Mouse (Mus musculus): ENCODE data around the gene Trpm7. TPM values are rescaled to one million over a fixed set of nuclear protein-coding genes. Genes with fewer than 3 reads are reported as not detected.

Trpm7 gene
- polyA plus RNA-seq, 1 experiment: 83.3 TPM

GRCm38 (mm10) chr2:126865501-126866199, 10.4 kb downstream of the Trpm7 start:
- Histone ChIP-seq H3K4me1 (ENCODE audit: control insufficient read depth, insufficient read depth, low read length) (no peaks in the 10 kb centered on the region), H3K9me3 (replicated peaks; ENCODE audit: control insufficient read depth, insufficient read depth, low read length, poor library complexity, severe bottlenecking) (no peaks in the 10 kb centered on the region), H3K27me3 (ENCODE audit: control insufficient read depth, insufficient read depth, low read length, poor library complexity, severe bottlenecking) (no peaks in the 10 kb centered on the region), H3K36me3 (ENCODE audit: control insufficient read depth, insufficient read depth, low read length, poor library complexity, severe bottlenecking) (no peaks in the 10 kb centered on the region), H3K27ac (ENCODE audit: insufficient read depth, low read length) (no peak overlapping the region), H3K4me3 (ENCODE audit: low read depth, low read length) (no peak overlapping the region), H3K9ac (ENCODE audit: low read depth, poor library complexity, severe bottlenecking) (no peak overlapping the region)
- TF ChIP-seq POLR2A (IDR thresholded peaks at IDR 0.05; ENCODE audit: insufficient read depth, low read length) (no peak), CTCF (IDR thresholded peaks at IDR 0.05; ENCODE audit: low read depth, low read length) (no peak), EP300 (IDR thresholded peaks at IDR 0.05; ENCODE audit: insufficient read depth, low read depth, low read length) (no peak)

GRCm38 (mm10) chr2:126865026-126865425, 11.0 kb downstream of the Trpm7 start:
- H3K9ac ChIP-seq (ENCODE audit: low read depth, poor library complexity, severe bottlenecking): no peak overlapping the region
- H3K4me3 ChIP-seq (ENCODE audit: low read depth, low read length): no peak overlapping the region
- H3K4me1 ChIP-seq (ENCODE audit: control insufficient read depth, insufficient read depth, low read length): no peaks in the 10 kb centered on the region
- no peaks in the 10 kb centered on the region for H3K36me3 ChIP-seq (ENCODE audit: control insufficient read depth, insufficient read depth, low read length, poor library complexity, severe bottlenecking)
- H3K9me3 ChIP-seq (replicated peaks; ENCODE audit: control insufficient read depth, insufficient read depth, low read length, poor library complexity, severe bottlenecking): no peaks in the 10 kb centered on the region
- no peaks in the 10 kb centered on the region for H3K27me3 ChIP-seq (ENCODE audit: control insufficient read depth, insufficient read depth, low read length, poor library complexity, severe bottlenecking)
- no peak for TF ChIP-seq POLR2A (IDR thresholded peaks at IDR 0.05; ENCODE audit: insufficient read depth, low read length)
- no peak for TF ChIP-seq EP300 (IDR thresholded peaks at IDR 0.05; ENCODE audit: insufficient read depth, low read depth, low read length)
- TF ChIP-seq CTCF (IDR thresholded peaks at IDR 0.05; ENCODE audit: low read depth, low read length): no peak
- H3K27ac ChIP-seq (ENCODE audit: insufficient read depth, low read length): no peak overlapping the region

GRCm38 (mm10) chr2:126844751-126845150, 31.3 kb downstream of the Trpm7 start:
- TF ChIP-seq EP300 (IDR thresholded peaks at IDR 0.05; ENCODE audit: insufficient read depth, low read depth, low read length): no peak
- no peak for TF ChIP-seq POLR2A (IDR thresholded peaks at IDR 0.05; ENCODE audit: insufficient read depth, low read length)
- no peak for TF ChIP-seq CTCF (IDR thresholded peaks at IDR 0.05; ENCODE audit: low read depth, low read length)
- Histone ChIP-seq H3K9me3 (replicated peaks; ENCODE audit: control insufficient read depth, insufficient read depth, low read length, poor library complexity, severe bottlenecking) (no peaks in the 10 kb centered on the region), H3K27ac (ENCODE audit: insufficient read depth, low read length) (no peak overlapping the region), H3K4me3 (ENCODE audit: low read depth, low read length) (no peak overlapping the region), H3K27me3 (ENCODE audit: control insufficient read depth, insufficient read depth, low read length, poor library complexity, severe bottlenecking) (no peaks in the 10 kb centered on the region), H3K36me3 (ENCODE audit: control insufficient read depth, insufficient read depth, low read length, poor library complexity, severe bottlenecking) (peaks cover 29% of the 10 kb centered on the region), H3K4me1 (ENCODE audit: control insufficient read depth, insufficient read depth, low read length) (no peaks in the 10 kb centered on the region), H3K9ac (ENCODE audit: low read depth, poor library complexity, severe bottlenecking) (no peak overlapping the region)

GRCm38 (mm10) chr2:126838848-126839247, 37.2 kb downstream of the Trpm7 start:
- no peak for TF ChIP-seq EP300 (IDR thresholded peaks at IDR 0.05; ENCODE audit: insufficient read depth, low read depth, low read length)
- no peak for TF ChIP-seq CTCF (IDR thresholded peaks at IDR 0.05; ENCODE audit: low read depth, low read length)
- no peak for TF ChIP-seq POLR2A (IDR thresholded peaks at IDR 0.05; ENCODE audit: insufficient read depth, low read length)
- no peak overlapping the region for H3K27ac ChIP-seq (ENCODE audit: insufficient read depth, low read length)
- H3K36me3 ChIP-seq (ENCODE audit: control insufficient read depth, insufficient read depth, low read length, poor library complexity, severe bottlenecking): peaks cover 29% of the 10 kb centered on the region
- H3K27me3 ChIP-seq (ENCODE audit: control insufficient read depth, insufficient read depth, low read length, poor library complexity, severe bottlenecking): no peaks in the 10 kb centered on the region
- H3K9ac ChIP-seq (ENCODE audit: low read depth, poor library complexity, severe bottlenecking): no peak overlapping the region
- H3K4me3 ChIP-seq (ENCODE audit: low read depth, low read length): no peak overlapping the region
- H3K4me1 ChIP-seq (ENCODE audit: control insufficient read depth, insufficient read depth, low read length): no peaks in the 10 kb centered on the region
- no peaks in the 10 kb centered on the region for H3K9me3 ChIP-seq (replicated peaks; ENCODE audit: control insufficient read depth, insufficient read depth, low read length, poor library complexity, severe bottlenecking)

GRCm38 (mm10) chr2:126817414-126817813, 58.6 kb downstream of the Trpm7 start:
- H3K4me3 ChIP-seq (ENCODE audit: low read depth, low read length): no peak overlapping the region
- H3K9ac ChIP-seq (ENCODE audit: low read depth, poor library complexity, severe bottlenecking): no peak overlapping the region
- no peaks in the 10 kb centered on the region for H3K4me1 ChIP-seq (ENCODE audit: control insufficient read depth, insufficient read depth, low read length)
- H3K9me3 ChIP-seq (replicated peaks; ENCODE audit: control insufficient read depth, insufficient read depth, low read length, poor library complexity, severe bottlenecking): no peaks in the 10 kb centered on the region
- TF ChIP-seq EP300 (IDR thresholded peaks at IDR 0.05; ENCODE audit: insufficient read depth, low read depth, low read length) (no peak), POLR2A (IDR thresholded peaks at IDR 0.05; ENCODE audit: insufficient read depth, low read length) (no peak), CTCF (IDR thresholded peaks at IDR 0.05; ENCODE audit: low read depth, low read length) (no peak)
- peaks cover 33% of the 10 kb centered on the region for H3K36me3 ChIP-seq (ENCODE audit: control insufficient read depth, insufficient read depth, low read length, poor library complexity, severe bottlenecking)
- H3K27me3 ChIP-seq (ENCODE audit: control insufficient read depth, insufficient read depth, low read length, poor library complexity, severe bottlenecking): no peaks in the 10 kb centered on the region
- H3K27ac ChIP-seq (ENCODE audit: insufficient read depth, low read length): no peak overlapping the region

GRCm38 (mm10) chr2:126816644-126817347, 59.2 kb downstream of the Trpm7 start:
- H3K27ac ChIP-seq (ENCODE audit: insufficient read depth, low read length): no peak overlapping the region
- no peaks in the 10 kb centered on the region for H3K4me1 ChIP-seq (ENCODE audit: control insufficient read depth, insufficient read depth, low read length)
- no peaks in the 10 kb centered on the region for H3K27me3 ChIP-seq (ENCODE audit: control insufficient read depth, insufficient read depth, low read length, poor library complexity, severe bottlenecking)
- H3K36me3 ChIP-seq (ENCODE audit: control insufficient read depth, insufficient read depth, low read length, poor library complexity, severe bottlenecking): peaks cover 34% of the 10 kb centered on the region
- H3K4me3 ChIP-seq (ENCODE audit: low read depth, low read length): no peak overlapping the region
- no peak for TF ChIP-seq EP300 (IDR thresholded peaks at IDR 0.05; ENCODE audit: insufficient read depth, low read depth, low read length)
- no peak for TF ChIP-seq POLR2A (IDR thresholded peaks at IDR 0.05; ENCODE audit: insufficient read depth, low read length)
- no peak for TF ChIP-seq CTCF (IDR thresholded peaks at IDR 0.05; ENCODE audit: low read depth, low read length)
- no peaks in the 10 kb centered on the region for H3K9me3 ChIP-seq (replicated peaks; ENCODE audit: control insufficient read depth, insufficient read depth, low read length, poor library complexity, severe bottlenecking)
- no peak overlapping the region for H3K9ac ChIP-seq (ENCODE audit: low read depth, poor library complexity, severe bottlenecking)
